Mouse (Mus musculus) gastrocnemius, postnatal 4 days (tissue): ENCODE measurements around the gene Wdr61. TPM values are rescaled to one million over a fixed set of nuclear protein-coding genes. Genes with fewer than 3 reads are reported as not detected.
"Not testable (repeated sequence)": the region's sequence is repeated elsewhere in the genome, so short reads cannot be mapped to it uniquely, and the experiment has no call there.

Source experiments
- DNase-seq, 2 experiments: peaks; one replicate each; pipeline ENCODE4 v3.0.0; 2021 to 2022; ENCODE audit warnings: low spot score in 2 of 2, mixed read lengths in 2 of 2
- total RNA-seq, 2 experiments: library from RNA; stranded (reverse); gene quantifications; 2 replicates each; pipeline ENCODE4 v1.2.3; 2021

The Wdr61 gene
- total RNA-seq, 2 experiments from 2014 or later: 44.2 to 45.1 TPM

GRCm38 (mm10) chr9:54734639-54735252, 427 bp upstream of the Wdr61 start:
- no peak for DNase-seq

DNA sequence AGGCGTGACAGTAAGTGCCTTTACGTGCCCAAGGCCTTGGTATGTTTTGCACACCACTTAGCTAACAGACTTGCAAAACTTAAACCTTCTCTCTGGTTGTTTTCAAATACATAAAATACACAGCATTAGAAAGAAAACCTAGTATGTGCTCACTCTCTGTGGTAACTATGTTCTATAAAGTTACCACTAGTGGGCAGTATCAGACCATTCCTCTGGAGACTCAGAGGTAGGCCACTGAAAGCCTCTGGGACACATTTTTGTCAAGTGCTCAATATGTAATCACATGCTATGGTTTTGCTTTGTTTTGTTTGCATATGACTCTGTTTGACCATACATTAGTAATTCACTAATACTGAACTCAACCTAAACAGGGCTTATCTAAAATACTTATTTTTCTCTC, 2.2 kb downstream of the Wdr61 start:
- DNase-seq: no peak

DNA sequence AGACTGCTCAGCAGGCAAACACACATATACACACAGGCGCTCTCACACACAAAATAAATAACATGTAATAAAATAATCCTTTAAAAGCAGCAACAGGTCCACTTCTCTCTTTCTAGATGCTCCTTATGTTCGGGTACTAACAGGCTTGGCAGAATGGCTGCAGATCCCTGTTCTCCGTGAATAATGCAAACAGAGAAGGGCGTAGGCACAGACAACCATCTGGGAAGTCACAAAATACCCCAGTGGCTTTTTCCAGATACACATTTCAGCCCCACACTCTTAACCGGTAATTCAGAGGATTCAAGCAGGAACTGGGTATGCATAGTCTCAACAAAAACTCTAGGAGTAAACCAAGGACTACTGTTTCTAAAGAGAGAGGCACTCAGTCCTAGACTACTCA, 8.0 kb downstream of the Wdr61 start:
- DNase-seq: no peak

- no peak for DNase-seq
Observed at GRCm38 (mm10) chr9:54722596-54722995, 11.7 kb downstream of the Wdr61 start.

- DNase-seq: no peak
Observed at GRCm38 (mm10) chr9:54722156-54722555, 12.2 kb downstream of the Wdr61 start.

- DNase-seq: no peak
Observed at GRCm38 (mm10) chr9:54717527-54717926, 16.8 kb downstream of the Wdr61 start.

GRCm38 (mm10) chr9:54715776-54716175, 18.5 kb downstream of the Wdr61 start:
- DNase-seq: no peak

GRCm38 (mm10) chr9:54708085-54708484, 26.2 kb downstream of the Wdr61 start:
- DNase-seq: no peak

DNA sequence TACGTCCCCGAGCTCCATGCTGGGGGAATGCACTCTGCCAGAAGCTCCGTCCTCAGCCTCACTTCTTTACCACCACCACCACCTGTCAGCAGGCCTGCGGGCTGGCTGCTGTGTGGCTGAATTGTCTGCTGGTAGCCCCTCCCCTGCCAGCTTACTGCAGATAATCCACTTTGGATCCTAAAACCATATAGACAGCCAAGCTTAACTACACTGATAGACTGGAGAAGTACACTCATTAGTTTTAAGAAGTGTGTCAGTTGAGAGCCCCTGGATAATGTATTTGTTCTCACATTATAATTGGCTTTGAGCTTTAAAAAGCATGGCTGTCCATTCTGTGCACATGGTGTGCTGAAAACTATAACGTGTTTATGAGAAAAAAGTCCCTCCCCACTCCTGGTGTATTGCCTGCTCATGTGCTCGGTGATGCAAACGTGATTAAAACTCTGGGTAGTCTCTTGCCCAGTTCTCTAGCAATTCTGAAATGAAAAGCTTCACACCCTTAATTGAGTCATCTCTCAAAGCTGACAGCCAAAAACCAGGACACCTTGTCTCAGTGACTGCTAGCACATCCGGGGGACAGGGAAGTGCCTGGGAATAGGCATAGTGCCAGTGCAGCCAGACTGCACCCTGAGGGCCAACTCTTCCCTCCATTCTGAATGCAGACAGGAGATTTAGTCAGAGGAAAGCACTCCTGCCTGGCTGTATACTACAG, 26.9 kb downstream of the Wdr61 start:
- no peak for DNase-seq

DNA sequence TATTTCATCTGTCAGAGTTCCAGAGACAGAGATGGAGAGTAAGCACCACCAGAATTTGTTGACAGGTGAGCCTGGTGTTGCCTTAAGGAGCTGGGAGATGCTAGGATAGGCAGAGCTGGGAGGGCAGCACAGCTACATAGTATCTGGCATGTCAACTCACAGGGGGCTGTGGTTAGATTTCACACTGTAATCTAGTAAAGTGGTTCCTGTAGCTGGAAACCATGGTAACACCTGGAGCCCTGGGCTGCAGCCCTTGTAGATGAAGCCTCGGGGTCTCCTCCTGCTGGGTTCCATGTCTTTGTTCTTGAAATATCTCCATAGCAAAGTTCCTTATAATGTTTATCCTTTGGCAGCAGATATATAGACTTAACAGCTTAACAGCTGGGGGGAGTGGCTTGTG, 28.8 kb downstream of the Wdr61 start:
- no peak for DNase-seq

DNA sequence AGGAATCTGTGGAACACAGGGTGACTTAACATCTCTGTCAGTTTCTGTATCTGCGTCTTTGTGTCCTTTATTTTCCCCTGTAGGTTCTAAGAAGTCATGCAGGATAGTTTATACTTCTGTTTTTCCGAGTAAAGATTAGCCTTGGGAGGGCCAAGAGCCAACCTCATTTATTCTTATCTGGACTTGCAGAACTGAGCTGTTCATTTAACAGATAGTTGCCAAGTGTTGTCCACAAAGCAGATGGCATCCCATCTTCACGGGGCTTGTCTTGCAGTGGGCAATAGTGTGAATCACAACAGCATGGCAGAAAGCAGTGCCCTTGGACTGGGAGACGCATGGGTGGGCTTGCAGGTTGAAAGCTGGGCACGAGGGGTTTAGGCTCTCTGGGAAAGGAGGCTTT, 30.0 kb downstream of the Wdr61 start:
- no peak for DNase-seq

DNA sequence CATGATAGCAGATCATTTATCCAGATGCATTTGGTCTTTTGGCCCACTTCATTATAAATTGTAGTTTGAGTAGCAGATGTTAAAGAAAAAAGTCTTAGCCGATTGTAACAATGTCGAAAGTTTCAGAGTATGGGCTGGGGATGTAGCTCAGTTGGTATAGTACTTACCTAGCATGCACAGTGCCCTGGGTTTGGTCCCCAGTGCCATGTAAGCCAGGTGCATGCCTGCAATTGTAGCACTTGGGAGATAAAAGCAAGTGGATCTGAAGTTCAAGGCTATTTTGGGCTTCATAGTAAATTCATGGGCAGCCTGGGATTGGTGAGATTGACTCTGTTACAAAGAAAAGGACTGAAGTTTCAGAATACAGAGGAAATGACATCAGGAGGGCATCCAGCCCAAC, 31.7 kb downstream of the Wdr61 start:
- DNase-seq: no peak

GRCm38 (mm10) chr9:54700746-54701145, 33.6 kb downstream of the Wdr61 start:
- DNase-seq: no peak

- no peak for DNase-seq
Observed at GRCm38 (mm10) chr9:54700174-54700475, 34.2 kb downstream of the Wdr61 start.

DNA sequence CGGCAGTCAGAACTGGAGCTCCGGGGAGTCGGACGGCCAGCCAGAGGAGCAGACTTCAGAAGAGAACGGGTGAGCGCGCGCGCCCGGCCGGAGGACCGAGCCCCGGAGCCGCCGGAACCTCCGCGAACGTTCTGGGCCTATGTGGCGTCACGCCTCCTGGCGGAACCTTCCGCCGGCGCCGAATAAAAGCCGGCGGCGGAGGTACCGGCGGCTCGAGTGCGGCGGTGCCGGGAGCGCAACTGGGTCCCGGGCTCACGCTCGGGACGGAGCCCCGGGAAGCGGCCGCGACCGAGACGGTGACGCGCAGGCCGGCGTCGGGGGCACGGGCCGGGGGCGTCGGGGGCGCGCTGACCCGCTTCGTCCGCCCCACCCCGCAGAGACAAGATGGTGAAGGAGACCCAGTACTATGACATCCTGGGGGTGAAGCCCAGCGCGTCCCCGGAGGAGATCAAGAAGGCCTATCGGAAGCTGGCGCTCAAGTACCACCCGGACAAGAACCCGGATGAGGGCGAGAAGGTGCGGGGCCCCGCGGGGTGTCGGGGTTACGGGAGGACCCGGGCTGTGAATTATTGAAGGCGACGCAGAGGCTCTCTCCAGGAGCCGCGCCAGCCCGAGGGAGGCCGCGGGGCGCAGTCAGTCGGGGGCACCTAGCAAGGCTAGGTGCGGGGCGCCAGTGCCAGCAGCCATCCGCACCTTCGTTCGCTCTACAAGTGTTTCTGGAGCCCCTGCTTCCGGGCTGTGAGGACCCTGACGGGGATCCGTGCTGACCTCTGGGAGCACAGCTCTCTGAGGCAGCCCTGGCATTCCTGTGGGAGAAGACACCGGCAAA, 34.8 kb downstream of the Wdr61 start:
- DNase-seq: peak; percentile 66 to 75

GRCm38 (mm10) chr9:54699087-54699344, 35.3 kb downstream of the Wdr61 start:
- no peak for DNase-seq

DNA sequence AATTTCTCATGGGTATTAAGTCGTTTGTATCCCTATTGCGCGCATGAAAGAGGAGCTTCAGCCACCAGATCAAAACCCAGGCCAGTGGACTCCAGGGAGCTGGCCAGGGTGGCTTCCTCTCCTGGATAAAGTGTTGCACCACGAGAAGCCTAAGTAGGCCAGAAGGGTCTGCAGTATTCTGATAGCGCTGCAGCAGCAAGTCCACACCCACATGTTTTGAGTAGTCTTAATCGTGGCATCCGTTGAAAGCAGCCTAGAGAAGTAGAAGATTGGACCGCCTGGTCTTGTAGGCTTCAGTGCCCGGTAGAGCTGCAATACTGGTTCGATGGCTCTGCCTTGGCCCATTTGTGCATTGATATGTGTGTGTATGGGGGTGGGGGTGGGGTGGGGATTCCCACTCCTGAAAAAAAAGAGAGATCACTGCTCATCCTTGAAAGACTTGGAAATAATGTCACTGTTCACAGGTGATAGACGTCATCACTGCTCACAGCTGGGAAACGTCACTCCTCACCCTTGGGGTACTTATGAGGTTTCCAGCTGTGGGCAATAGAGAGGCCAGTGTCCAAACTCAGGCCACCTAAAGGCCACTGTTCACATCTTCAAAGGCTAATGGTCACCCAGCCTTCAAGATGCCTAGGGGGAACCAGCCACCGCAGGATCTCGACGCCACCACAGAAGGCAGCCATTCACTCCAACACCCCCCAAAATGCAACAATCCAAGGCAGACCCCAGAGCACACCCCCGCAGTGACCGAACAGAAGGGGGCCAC, 35.8 kb downstream of the Wdr61 start, which contains the start of gene Dnaja4:
Gene Dnaja4 (plus strand): TSS at position 556 of the 769 bp plus-strand sequence.
- DNase-seq: no peak

GRCm38 (mm10) chr9:54691241-54691805, 43.0 kb downstream of the Wdr61 start:
- DNase-seq: not testable (repeated sequence)

GRCm38 (mm10) chr9:54690697-54691096, 43.6 kb downstream of the Wdr61 start:
- not testable (repeated sequence) for DNase-seq

- no peak for DNase-seq
Observed at GRCm38 (mm10) chr9:54689446-54689845, 44.9 kb downstream of the Wdr61 start.
